Mouse (Mus musculus): Measurements from ENCODE around the gene Acat1.

DNA sequence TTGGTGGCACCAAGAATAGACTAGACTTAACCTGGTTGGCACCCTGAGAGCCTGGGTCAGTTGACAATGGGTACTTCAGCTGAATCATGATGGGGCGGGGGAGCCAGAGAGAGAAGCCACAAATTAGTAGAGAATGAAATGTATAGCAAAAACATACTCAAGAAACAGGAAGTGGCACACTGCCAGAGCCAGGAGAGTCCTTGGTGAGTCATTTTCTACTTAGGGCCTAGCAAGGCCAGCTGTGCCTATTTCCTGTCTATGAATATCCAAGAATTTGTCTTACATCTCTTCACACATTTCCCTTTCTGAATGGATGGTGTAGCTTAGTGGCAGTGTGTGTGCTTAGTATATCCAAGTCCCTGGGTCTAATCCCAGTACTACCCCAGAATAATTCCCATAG lies 6.8 kb downstream of the Acat1 start:
- TF ChIP-seq POLR2A (IDR thresholded peaks at IDR 0.05; ENCODE audit: borderline replicate concordance, insufficient read depth, low read length) (no peak), CTCF (IDR thresholded peaks at IDR 0.05; ENCODE audit: borderline replicate concordance, insufficient read depth, low read depth, low read length) (no peak)

All from cerebellum, adult 2 months (tissue).